Mouse (Mus musculus): ENCODE measurements at regions not wholly inside any gene's neighbourhood (a gene's known extent, or its start where the extent isn't known, plus 50 kb on each side); places are given as distances from the start of the nearest gene placed in this dataset.

GRCm38 (mm10) chr13:107449598-107450179, 427.8 kb upstream of the Kif2a start:
- Histone ChIP-seq H3K27ac (peak overlapping the region; percentile 65), H3K4me3 (peak overlapping the region; percentile 26)
- no peak for TF ChIP-seq CTCF (IDR thresholded peaks at IDR 0.05)
- intact Hi-C loops (cut with DNase I): loop anchor here (1.0 to 5.0 kb wide), 2 partner anchors 120 to 193 kb away; no protein-coding TSS in a partner anchor
- DNase-seq (ENCODE audit: extremely low spot score in 1 of 2, low spot score in 2 of 2): peak; percentile 44 to 52

- TF ChIP-seq CTCF (IDR thresholded peaks at IDR 0.05): no peak
- intact Hi-C loops (cut with DNase I): no loop called here
- Histone ChIP-seq H3K4me3 (no peak overlapping the region), H3K27ac (no peak overlapping the region)
- no peak for DNase-seq (ENCODE audit: extremely low spot score in 1 of 2, low spot score in 2 of 2)
These were observed 425.9 kb upstream of the Kif2a start for GRCm38 (mm10) chr13:107447813-107448212.

- Histone ChIP-seq H3K4me3 (no peak overlapping the region), H3K27ac (no peak overlapping the region)
- TF ChIP-seq CTCF (IDR thresholded peaks at IDR 0.05): no peak; the same call in 1 of the 2 replicates
- intact Hi-C loops (cut with DNase I): no loop called here
- no peak for DNase-seq (ENCODE audit: extremely low spot score in 1 of 2, low spot score in 2 of 2)
These were observed 397.6 kb upstream of the Kif2a start for GRCm38 (mm10) chr13:107419363-107420155.

- no peak overlapping the region for H3K27ac ChIP-seq
- no peak for DNase-seq (ENCODE audit: extremely low spot score in 1 of 2, low spot score in 2 of 2)
- intact Hi-C loops (cut with DNase I): no loop called here
- H3K4me3 ChIP-seq: no peak overlapping the region
- no peak for TF ChIP-seq CTCF (IDR thresholded peaks at IDR 0.05)
These were observed 388.3 kb upstream of the Kif2a start for GRCm38 (mm10) chr13:107410267-107410666.

GRCm38 (mm10) chr13:107407674-107408026, 385.7 kb upstream of the Kif2a start:
- Histone ChIP-seq H3K27ac (peak overlapping the region; percentile 76), H3K4me3 (no peak overlapping the region)
- no peak for TF ChIP-seq CTCF (IDR thresholded peaks at IDR 0.05)
- DNase-seq (ENCODE audit: extremely low spot score in 1 of 2, low spot score in 2 of 2): no peak
- intact Hi-C loops (cut with DNase I): no loop called here

- intact Hi-C loops (cut with DNase I): no loop called here
- TF ChIP-seq CTCF (IDR thresholded peaks at IDR 0.05): peak; percentile 22
- H3K4me3 ChIP-seq: no peak overlapping the region
- H3K27ac ChIP-seq: peak overlapping the region; percentile 76
- DNase-seq (ENCODE audit: extremely low spot score in 1 of 2, low spot score in 2 of 2): peak; percentile 28 to 31
These were observed 385.2 kb upstream of the Kif2a start for GRCm38 (mm10) chr13:107406977-107407673.

GRCm38 (mm10) chr13:107398621-107399363, 376.9 kb upstream of the Kif2a start:
- no peak overlapping the region for H3K4me3 ChIP-seq
- no peak overlapping the region for H3K27ac ChIP-seq
- intact Hi-C loops (cut with DNase I): no loop called here
- DNase-seq (ENCODE audit: extremely low spot score in 1 of 2, low spot score in 2 of 2): no peak
- TF ChIP-seq CTCF (IDR thresholded peaks at IDR 0.05): no peak

- no peak for DNase-seq (ENCODE audit: extremely low spot score in 1 of 2, low spot score in 2 of 2)
- H3K27ac ChIP-seq: no peak overlapping the region
- no peak overlapping the region for H3K4me3 ChIP-seq
- intact Hi-C loops (cut with DNase I): no loop called here
- no peak for TF ChIP-seq CTCF (IDR thresholded peaks at IDR 0.05)
These were observed 374.1 kb upstream of the Kif2a start for GRCm38 (mm10) chr13:107396036-107396435.

GRCm38 (mm10) chr13:107394451-107394850, 372.5 kb upstream of the Kif2a start:
- intact Hi-C loops (cut with DNase I): no loop called here
- Histone ChIP-seq H3K27ac (no peak overlapping the region), H3K4me3 (no peak overlapping the region)
- DNase-seq (ENCODE audit: extremely low spot score in 1 of 2, low spot score in 2 of 2): no peak
- no peak for TF ChIP-seq CTCF (IDR thresholded peaks at IDR 0.05)

GRCm38 (mm10) chr13:107389535-107390150, 367.7 kb upstream of the Kif2a start:
- TF ChIP-seq CTCF (IDR thresholded peaks at IDR 0.05): no peak
- no peak for DNase-seq (ENCODE audit: extremely low spot score in 1 of 2, low spot score in 2 of 2)
- Histone ChIP-seq H3K4me3 (no peak overlapping the region), H3K27ac (no peak overlapping the region)
- intact Hi-C loops (cut with DNase I): no loop called here

GRCm38 (mm10) chr13:107389074-107389473, 367.1 kb upstream of the Kif2a start:
- TF ChIP-seq CTCF (IDR thresholded peaks at IDR 0.05): no peak
- DNase-seq (ENCODE audit: extremely low spot score in 1 of 2, low spot score in 2 of 2): no peak
- Histone ChIP-seq H3K4me3 (no peak overlapping the region), H3K27ac (no peak overlapping the region)
- intact Hi-C loops (cut with DNase I): no loop called here

All from left cerebral cortex, adult 2 months (tissue).